Mouse (Mus musculus) forebrain, embryonic 16.5 days (tissue): Measurements from ENCODE around the gene Zfp638. TPM values are rescaled to one million over a fixed set of nuclear protein-coding genes. Genes with fewer than 3 reads are reported as not detected.
"Not testable (repeated sequence)": the region's sequence is repeated elsewhere in the genome, so short reads cannot be mapped to it uniquely, and the experiment has no call there.

Experiments
- ATAC-seq: fragments of 200-750 bp; cut with Nextera tagmentation; 2 replicates; pipeline ENCODE4 v1.8.0; 2017; ENCODE audit warnings: mild to moderate bottlenecking, moderate library complexity
- H3K27ac ChIP-seq: fragments of 300-500 bp; sonication (generic); 2 replicates; pipeline ENCODE4 v1.5.1; 2014; ENCODE audit warnings: low read length, control low read depth
- H3K27me3 ChIP-seq: fragments of 300-500 bp; sonication (generic); replicated peaks from 2 replicates; pipeline ENCODE4 v1.6.1; 2014; ENCODE audit warnings: low read length; ENCODE audit not compliant: control insufficient read depth, insufficient read depth
- H3K36me3 ChIP-seq: fragments of 300-500 bp; sonication (generic); 2 replicates; pipeline ENCODE4 v1.6.1; 2014; ENCODE audit not compliant: control insufficient read depth, insufficient read depth
- H3K4me1 ChIP-seq: fragments of 300-500 bp; sonication (generic); replicated peaks from 2 replicates; pipeline ENCODE4 v1.6.1; 2014; ENCODE audit warnings: low read length; ENCODE audit not compliant: control insufficient read depth, insufficient read depth
- H3K4me2 ChIP-seq: fragments of 300-500 bp; sonication (generic); 2 replicates; pipeline ENCODE4 v1.6.1; 2014; ENCODE audit warnings: mild to moderate bottlenecking, low read length, control low read depth
- H3K4me3 ChIP-seq: fragments of 300-500 bp; sonication (generic); replicated peaks from 2 replicates; pipeline ENCODE4 v1.5.1; 2014; ENCODE audit warnings: mild to moderate bottlenecking, low read length, control low read depth
- H3K9ac ChIP-seq: fragments of 300-500 bp; sonication (generic); replicated peaks from 2 replicates; pipeline ENCODE4 v1.6.1; 2014; ENCODE audit warnings: low read depth, low read length, control low read depth
- H3K9me3 ChIP-seq: fragments of 300-500 bp; sonication (generic); 2 replicates; pipeline ENCODE4 v1.6.1; 2016; ENCODE audit warnings: low read length; ENCODE audit not compliant: control insufficient read depth
- WGBS: fragments of 180-500 bp; shearing (Covaris S2); extraction: QIAGEN DNeasy Blood & Tissue Kit; methylation state at CpG from one replicate; pipeline ENCODE4 v1.1.7; 2014; 5-methylcytosine and 5-hydroxymethylcytosine counted together
- polyA plus RNA-seq: library from polyadenylated mRNA; unstranded; fragments of >200 nt; fragmentation: Nextera tagmentation; extraction: Ambion mirVana; gene quantifications from 2 replicates; pipeline ENCODE4 v1.2.1, GENCODE M21; 2015

Gene Zfp638
- polyA plus RNA-seq: 90.8 and 99.0 TPM in 2 replicates

DNA sequence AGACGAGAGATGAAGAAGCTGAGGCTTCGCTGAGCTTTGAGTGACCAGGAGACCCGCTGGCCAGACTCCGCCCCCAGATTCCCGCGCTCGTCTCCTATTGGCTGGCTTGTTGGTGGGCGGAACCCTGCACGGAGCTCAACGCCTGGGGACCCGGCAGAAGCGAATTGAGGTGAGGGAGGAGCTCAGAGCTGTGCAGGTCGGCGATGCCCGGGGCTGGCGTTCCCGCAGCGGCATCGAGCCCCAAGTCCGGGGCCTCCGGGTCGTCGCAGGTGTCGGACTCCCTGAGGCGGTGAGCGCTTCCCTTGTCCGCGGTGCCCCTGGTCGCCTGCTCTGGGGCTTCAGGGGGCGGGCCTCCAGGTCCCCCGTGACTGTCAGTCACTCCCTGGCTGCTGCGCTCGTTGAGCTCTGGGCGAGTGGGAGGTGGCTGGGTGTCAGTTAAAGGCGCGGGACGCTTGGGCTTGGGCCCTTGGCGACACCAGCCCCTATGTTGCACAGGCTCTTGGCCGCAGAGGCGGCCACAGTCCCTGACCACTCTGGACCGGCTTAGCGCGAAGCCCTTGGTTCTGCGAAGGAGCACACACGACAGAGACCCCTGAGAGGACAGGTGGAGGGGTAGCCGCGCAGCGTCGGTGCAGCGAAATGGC, at the start of gene Zfp638:
Gene Zfp638, plus strand, starts transcription at position 156 of the 644 bp plus-strand sequence.
- Histone ChIP-seq H3K27ac (peak within 1 kb of the TSS; percentile 44; the same call in 1 of the 2 replicates), H3K9ac (peak within 1 kb of the TSS; percentile 71), H3K36me3 (no peaks in the 10 kb centered on the region), H3K27me3 (no peaks in the 10 kb centered on the region), H3K9me3 (no peaks in the 10 kb centered on the region), H3K4me2 (peak within 1 kb of the TSS; percentile 100), H3K4me3 (peak within 1 kb of the TSS; percentile 87), H3K4me1 (peaks cover 9% of the 10 kb centered on the region)
- ATAC-seq: peak; percentile 97
- WGBS: under 1% methylated on average over 50 of the region's 50 CpGs

DNA sequence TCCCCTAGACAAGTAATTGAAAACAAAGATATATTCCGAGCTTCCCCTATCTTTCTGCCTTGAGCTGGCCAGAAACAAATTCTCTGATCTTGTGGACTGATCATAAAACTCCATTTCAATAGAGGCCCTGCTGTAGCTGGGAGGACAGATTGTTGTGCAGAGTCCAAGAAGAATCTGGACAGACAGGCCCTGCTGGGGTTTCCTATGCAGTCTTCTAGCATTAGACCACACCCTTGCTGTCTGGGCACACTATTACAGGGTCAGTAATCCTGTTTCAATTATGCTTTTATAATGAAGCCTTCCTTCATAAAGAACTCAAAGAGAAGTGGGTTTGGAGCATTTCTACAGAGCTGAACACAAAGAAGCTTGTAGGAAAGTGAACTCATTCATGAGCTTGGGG, 47.9 kb upstream of the Zfp638 start:
- Histone ChIP-seq H3K9me3 (peaks cover 2% of the 10 kb centered on the region; the same call in 1 of the 2 replicates), H3K4me2 (no peak overlapping the region), H3K9ac (no peak overlapping the region), H3K27ac (no peak overlapping the region), H3K36me3 (no peaks in the 10 kb centered on the region; the same call in 1 of the 2 replicates), H3K4me3 (no peak overlapping the region), H3K27me3 (no peaks in the 10 kb centered on the region), H3K4me1 (peaks cover 22% of the 10 kb centered on the region)
- ATAC-seq: no peak
- WGBS: 26% methylated on average over 1 of the region's 1 CpGs

DNA sequence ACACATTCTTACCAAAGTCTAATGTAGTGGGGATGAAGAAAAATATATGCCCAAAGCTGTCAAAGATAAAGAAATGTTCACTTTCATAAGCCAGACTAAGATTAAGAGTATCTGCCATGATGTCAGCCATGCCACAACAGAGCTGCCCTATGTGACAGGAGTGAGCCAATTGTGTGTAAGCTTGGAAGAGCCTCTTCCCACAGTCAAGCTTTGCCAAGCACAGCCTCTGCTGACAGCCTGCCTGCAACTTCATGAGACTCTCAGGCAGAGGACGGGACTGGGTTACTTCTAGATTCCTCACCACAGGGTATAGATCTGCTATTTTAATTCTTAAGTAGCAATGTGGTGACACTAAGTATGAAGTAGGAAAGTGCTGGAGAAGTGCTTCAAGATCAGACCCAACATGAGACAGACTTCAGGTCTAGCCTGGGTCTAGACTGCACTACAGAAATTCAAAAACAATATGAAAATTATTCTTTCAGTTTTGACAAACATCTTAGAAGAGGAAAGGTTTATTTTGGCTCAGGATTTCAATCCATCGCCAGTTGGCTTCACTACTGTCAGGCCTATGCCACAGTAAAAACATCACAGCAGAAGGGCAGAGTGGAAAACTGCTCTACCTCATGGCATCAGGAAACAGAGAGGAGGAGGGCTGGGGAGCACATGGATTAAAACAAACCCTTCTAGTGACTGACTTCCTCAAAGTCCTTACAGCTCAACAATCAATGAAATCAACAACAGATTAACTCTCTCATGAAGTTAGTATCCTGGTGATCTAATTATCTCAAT, 46.0 kb upstream of the Zfp638 start:
- no peak overlapping the region for H3K4me2 ChIP-seq

DNA sequence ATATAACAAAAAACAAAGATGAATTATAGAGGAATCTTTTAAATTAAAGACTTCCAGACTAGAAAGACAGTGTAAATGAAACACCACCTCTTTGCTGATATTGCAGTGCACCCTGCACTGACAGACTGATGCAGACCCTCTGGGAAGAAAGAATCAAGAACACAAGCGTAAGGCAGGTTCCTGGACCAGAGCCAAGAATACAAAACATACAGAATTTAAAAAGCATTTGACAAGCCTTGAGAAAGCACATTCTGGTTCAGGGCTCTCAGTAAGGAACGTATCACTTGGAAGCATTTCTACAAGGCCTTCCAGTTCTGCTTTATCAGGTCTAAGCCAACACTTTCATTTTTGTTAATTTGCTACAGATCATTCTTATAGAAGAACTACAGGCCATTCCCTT, 45.1 kb upstream of the Zfp638 start:
- 12% methylated on average over 2 of the region's 2 CpGs for WGBS
- peak; percentile 31; the same call in 1 of the 2 replicates for ATAC-seq

More for the DNA sequence above, 46.0 kb upstream of the Zfp638 start:
- Histone ChIP-seq H3K27me3 (no peaks in the 10 kb centered on the region), H3K36me3 (no peaks in the 10 kb centered on the region; the same call in 1 of the 2 replicates), H3K9me3 (peaks cover 2% of the 10 kb centered on the region; the same call in 1 of the 2 replicates), H3K4me3 (no peak overlapping the region), H3K9ac (no peak overlapping the region), H3K27ac (peak overlapping the region; percentile 59), H3K4me1 (peaks cover 22% of the 10 kb centered on the region)
- ATAC-seq: 0 out of 2 replicates have a peak, but pooled peaks have one; percentile 36
- WGBS: 68% methylated on average over 2 of the region's 2 CpGs

DNA sequence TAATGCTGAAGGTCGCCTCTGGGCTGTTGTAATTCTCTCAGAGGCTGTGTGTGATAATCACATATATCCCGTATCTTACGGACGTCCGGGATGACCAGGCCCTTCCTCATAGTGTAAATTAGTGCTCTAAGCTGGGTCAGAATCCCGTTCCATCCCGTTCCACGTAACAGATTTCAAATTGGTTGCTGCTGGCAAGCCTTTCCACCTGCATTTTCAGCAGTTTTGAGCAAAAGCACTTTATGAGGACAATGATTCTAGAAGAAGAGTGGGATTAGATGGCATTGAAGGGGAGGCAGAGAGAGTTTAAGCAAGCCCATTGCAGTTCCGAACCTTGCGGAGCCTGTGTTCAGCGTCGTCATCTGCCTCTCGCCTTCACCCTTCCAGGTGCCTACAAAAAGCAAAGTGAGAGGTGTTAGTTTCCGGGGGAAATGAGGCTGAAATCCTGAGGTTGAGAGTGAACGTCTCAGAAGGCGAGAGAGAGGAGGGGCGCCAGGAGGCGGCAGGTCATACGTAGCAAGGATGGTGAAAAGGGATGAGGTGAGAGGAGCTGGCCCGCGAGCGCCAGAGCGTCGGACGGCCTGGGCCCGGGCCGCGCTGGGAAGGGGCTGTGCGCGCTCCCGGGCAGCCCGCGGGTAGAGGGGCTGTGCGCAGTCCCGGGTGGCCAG, 35.8 kb upstream of the Zfp638 start:
- ATAC-seq: peak; percentile 16
- Histone ChIP-seq H3K36me3 (peaks cover 2% of the 10 kb centered on the region; the same call in 1 of the 2 replicates), H3K4me1 (peaks cover 12% of the 10 kb centered on the region), H3K27ac (peak overlapping the region; percentile 89), H3K27me3 (no peaks in the 10 kb centered on the region), H3K9me3 (no peaks in the 10 kb centered on the region), H3K4me2 (peak overlapping the region; percentile 85), H3K9ac (peak overlapping the region; percentile 81), H3K4me3 (peak overlapping the region; percentile 78)
- under 1% methylated on average over 35 of the region's 35 CpGs for WGBS

More for the DNA sequence above, 45.1 kb upstream of the Zfp638 start:
- H3K4me2 ChIP-seq: no peak overlapping the region
- no peaks in the 10 kb centered on the region for H3K27me3 ChIP-seq
- no peaks in the 10 kb centered on the region for H3K36me3 ChIP-seq
- peak overlapping the region; percentile 4; the same call in 1 of the 2 replicates for H3K27ac ChIP-seq
- H3K4me1 ChIP-seq: peaks cover 22% of the 10 kb centered on the region
- no peak overlapping the region for H3K4me3 ChIP-seq
- H3K9me3 ChIP-seq: peaks cover 2% of the 10 kb centered on the region; the same call in 1 of the 2 replicates
- H3K9ac ChIP-seq: no peak overlapping the region

DNA sequence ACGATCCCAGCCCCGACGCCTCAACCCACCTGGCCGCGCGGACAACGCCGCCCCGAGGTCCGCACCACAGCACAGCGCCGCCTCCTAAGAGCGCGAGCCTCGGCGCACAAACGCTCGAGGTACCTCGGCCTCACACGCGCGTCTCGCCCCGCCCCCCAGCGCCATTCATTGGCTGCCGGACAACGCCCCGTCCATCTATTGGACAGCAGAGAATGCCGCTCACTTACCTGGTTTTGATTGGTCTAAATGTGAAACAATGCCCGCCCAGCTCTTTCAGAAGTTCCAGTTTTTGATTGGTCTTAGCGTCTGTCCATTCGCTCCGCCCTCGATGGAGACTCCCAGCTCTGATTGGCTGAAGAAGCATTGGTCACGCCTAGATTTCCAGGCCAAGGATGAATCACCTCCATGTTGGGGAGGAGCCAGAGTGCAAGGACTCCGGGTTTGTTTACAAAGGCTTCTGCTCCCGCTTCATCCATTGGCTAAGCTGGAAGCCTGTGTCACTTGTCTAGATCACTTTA, 35.2 kb upstream of the Zfp638 start, which contains the start of gene Paip2b:
Gene Paip2b, minus strand, starts transcription at position 136 of the 518 bp plus-strand sequence.
- ATAC-seq: peak; percentile 98
- peaks cover 2% of the 10 kb centered on the region; the same call in 1 of the 2 replicates for H3K36me3 ChIP-seq
- peaks cover 12% of the 10 kb centered on the region for H3K4me1 ChIP-seq
- H3K4me2 ChIP-seq: peak within 1 kb of the TSS; percentile 85
- H3K4me3 ChIP-seq: peak within 1 kb of the TSS; percentile 78
- H3K27me3 ChIP-seq: no peaks in the 10 kb centered on the region
- peak within 1 kb of the TSS; percentile 81 for H3K9ac ChIP-seq
- WGBS: 0% methylated on average over 37 of the region's 37 CpGs
- H3K27ac ChIP-seq: peak within 1 kb of the TSS; percentile 89
- no peaks in the 10 kb centered on the region for H3K9me3 ChIP-seq

DNA sequence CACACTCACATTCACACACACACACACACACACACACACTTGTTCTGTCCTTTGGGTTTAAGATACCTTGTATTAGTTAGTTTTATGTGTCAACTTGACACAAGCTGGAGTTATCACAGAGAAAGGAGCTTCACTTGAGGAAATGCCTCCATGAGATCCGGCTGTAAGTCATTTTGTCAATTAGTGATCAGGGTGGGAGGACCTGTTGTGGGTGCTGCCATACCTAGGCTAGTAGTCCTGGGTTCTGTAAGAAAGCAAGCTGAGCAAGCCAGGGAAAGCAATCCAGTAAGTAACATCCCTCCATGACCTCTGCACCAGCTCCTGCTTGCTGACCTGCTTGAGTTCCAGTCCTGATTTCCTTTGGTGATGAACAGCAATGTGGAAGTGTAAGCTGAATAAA, 34.5 kb upstream of the Zfp638 start:
- H3K4me3 ChIP-seq: peak overlapping the region; percentile 40; the same call in 1 of the 2 replicates

DNA sequence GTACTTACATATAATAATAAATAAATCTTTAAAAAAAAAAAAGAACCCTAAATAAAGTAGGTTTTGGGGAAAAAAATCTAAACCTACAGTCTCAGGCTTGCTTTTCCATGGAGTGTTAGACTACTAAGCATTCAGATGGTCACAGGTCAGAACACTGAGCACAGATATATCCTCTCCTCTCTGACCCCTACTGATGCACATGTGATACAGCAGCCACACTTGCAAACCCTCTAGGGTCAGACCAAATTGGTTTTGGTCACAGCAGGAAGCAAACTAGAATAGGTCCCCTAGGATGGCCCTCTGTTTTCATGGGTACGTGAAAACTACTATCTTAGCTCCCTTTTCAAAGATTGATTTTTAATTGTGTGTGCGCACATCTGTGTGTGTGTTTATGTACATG, 30.1 kb upstream of the Zfp638 start:
- H3K9ac ChIP-seq: no peak overlapping the region
- H3K36me3 ChIP-seq: no peaks in the 10 kb centered on the region
- no peak for ATAC-seq
- H3K4me3 ChIP-seq: no peak overlapping the region
- no peaks in the 10 kb centered on the region for H3K27me3 ChIP-seq
- H3K4me1 ChIP-seq: peaks cover 3% of the 10 kb centered on the region; the same call in 1 of the 2 replicates
- no peaks in the 10 kb centered on the region for H3K9me3 ChIP-seq
- 80% methylated on average over 2 of the region's 2 CpGs for WGBS
- H3K4me2 ChIP-seq: no peak overlapping the region
- no peak overlapping the region for H3K27ac ChIP-seq

More for the DNA sequence above, 34.5 kb upstream of the Zfp638 start:
- H3K4me1 ChIP-seq: peaks cover 12% of the 10 kb centered on the region
- 0 out of 2 replicates have a peak overlapping the region, but pooled peaks have one; percentile 36 for H3K9ac ChIP-seq
- not testable (repeated sequence) for H3K36me3 ChIP-seq, ATAC-seq, H3K9me3 ChIP-seq, H3K27me3 ChIP-seq, H3K27ac ChIP-seq
- 59% methylated on average over 1 of the region's 1 CpGs for WGBS
- H3K4me2 ChIP-seq: peak overlapping the region; percentile 67
